Mouse (Mus musculus): ENCODE measurements around the gene Tmem51. TPM values are rescaled to one million over a fixed set of nuclear protein-coding genes. Genes with fewer than 3 reads are reported as not detected.

Tmem51 gene
- total and polyA plus RNA-seq, 2 experiments from 2014 or later = 7.5 to 7.8 TPM

DNA sequence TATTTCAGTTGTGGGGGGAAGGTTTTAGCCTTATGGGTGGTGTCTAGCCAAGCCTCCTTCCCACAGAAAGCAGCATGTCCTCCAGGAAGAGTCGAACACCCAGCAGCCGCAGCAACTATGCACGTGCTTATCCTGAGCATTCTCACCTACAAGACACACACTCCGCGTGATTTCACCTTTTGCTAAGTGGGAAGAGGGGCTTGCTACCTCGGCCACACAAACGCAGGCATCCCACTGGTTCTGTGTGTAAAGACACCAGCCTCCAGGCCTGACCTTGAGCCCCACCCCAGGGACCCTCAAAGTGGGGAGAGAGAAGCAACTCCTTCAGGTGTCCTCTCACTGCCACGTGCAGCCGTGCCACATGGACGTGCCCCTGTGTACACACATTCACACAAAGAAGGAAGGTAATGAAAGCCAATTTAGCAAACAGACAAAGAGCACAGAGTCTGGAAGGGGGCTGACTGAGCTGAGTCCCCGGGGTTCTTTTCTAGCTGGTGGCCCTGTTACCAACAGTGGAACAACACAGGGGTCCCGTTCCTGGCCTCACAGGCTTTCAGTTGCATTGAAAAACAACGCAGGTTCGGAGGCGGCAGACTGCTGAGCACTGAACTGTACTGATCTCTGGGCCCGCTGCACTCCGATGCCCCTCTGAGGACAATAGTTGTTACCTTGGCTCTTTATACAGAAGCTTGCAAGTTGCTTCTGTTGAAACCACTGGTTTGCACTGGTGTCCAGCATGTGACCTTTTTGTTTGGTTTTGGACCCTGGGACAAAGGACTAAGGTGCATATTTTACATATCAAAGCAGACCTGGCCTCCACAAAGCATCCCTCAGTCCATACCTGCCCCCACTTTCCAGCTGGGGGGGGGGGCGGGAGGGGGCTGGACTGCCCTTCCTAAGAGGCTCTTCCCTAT is 14.9 kb downstream of the Tmem51 start:
- no peaks in the 10 kb centered on the region for H3K36me3 ChIP-seq (ENCODE audit: insufficient read depth, low read length)

DNA sequence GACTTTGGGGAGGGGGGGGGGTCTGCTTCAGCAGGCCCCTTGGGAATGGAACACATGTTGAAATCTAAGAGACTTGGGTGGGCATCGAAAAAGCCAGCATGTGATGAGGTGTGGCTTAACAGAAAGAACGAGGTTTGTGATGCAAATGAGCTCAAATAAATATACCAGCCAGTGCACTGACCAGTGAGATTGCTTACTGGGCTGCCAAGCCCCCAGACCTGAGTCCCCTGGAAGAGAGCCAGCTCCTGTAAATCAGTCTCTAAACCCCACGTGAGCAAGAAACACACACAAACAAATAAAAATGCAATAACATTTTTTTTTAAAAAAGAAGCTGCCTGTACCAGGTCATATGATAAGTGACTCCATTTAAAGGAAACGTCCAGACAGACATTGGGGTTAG is 17.5 kb downstream of the Tmem51 start:
- no peaks in the 10 kb centered on the region for H3K9me3 ChIP-seq (ENCODE audit: low read length)
- no peaks in the 10 kb centered on the region for H3K36me3 ChIP-seq (ENCODE audit: insufficient read depth, low read length)
- DNase-seq (ENCODE audit: low spot score) (no peak), ATAC-seq (no peak)
- 25% methylated on average over 4 of the region's 4 CpGs for WGBS
- no peaks in the 10 kb centered on the region for H3K27me3 ChIP-seq (ENCODE audit: insufficient read depth, low read length)
- no peak overlapping the region for H3K4me3 ChIP-seq (ENCODE audit: low read length)
- H3K4me1 ChIP-seq (ENCODE audit: insufficient read depth, low read length) = 0 out of 2 replicates have a peak, but pooled peaks cover 9% of the 10 kb centered on the region
- H3K9ac ChIP-seq (replicated peaks; ENCODE audit: low read length) = no peak overlapping the region
- no peak overlapping the region for H3K27ac ChIP-seq
- no peak overlapping the region for H3K4me2 ChIP-seq (ENCODE audit: low read depth, low read length)
- TF ChIP-seq CTCF (IDR thresholded peaks at IDR 0.05; ENCODE audit: low read depth) = no peak

More for the DNA sequence above, 14.9 kb downstream of the Tmem51 start:
- Histone ChIP-seq H3K27me3 (ENCODE audit: insufficient read depth, low read length) (no peaks in the 10 kb centered on the region), H3K9me3 (ENCODE audit: low read length) (no peaks in the 10 kb centered on the region), H3K4me2 (ENCODE audit: low read depth, low read length) (no peak overlapping the region), H3K9ac (replicated peaks; ENCODE audit: low read length) (no peak overlapping the region), H3K4me3 (ENCODE audit: low read length) (no peak overlapping the region), H3K4me1 (ENCODE audit: insufficient read depth, low read length) (0 out of 2 replicates have a peak, but pooled peaks cover 13% of the 10 kb centered on the region), H3K27ac (no peak overlapping the region)
- no peak for ATAC-seq
- DNase-seq (ENCODE audit: low spot score) = no peak
- 30% methylated on average over 18 of the region's 18 CpGs for WGBS
- TF ChIP-seq CTCF (IDR thresholded peaks at IDR 0.05; ENCODE audit: low read depth) = no peak

DNA sequence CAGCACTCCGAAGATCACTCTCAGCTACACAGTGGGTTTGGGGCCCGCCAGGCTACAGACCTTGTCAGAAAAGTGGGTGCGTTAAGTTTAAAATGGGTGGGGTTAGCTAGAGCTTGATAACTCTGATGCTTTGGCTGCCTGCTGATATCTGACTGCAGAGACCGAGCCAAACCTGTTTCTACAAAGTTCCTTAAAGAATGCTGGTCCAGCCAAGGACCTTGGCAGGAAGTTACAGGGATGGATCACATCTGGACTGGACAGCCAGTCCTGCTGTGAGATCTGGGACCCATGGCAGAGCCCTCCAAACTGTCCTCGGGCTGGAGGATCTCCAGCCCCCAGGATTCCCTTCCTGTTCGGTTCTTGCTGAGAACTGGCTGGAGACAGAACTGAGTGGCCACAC is 18.3 kb downstream of the Tmem51 start:
- 65% methylated on average over 6 of the region's 6 CpGs for WGBS
- no peak for DNase-seq (ENCODE audit: low spot score)
- ATAC-seq = no peak

DNA sequence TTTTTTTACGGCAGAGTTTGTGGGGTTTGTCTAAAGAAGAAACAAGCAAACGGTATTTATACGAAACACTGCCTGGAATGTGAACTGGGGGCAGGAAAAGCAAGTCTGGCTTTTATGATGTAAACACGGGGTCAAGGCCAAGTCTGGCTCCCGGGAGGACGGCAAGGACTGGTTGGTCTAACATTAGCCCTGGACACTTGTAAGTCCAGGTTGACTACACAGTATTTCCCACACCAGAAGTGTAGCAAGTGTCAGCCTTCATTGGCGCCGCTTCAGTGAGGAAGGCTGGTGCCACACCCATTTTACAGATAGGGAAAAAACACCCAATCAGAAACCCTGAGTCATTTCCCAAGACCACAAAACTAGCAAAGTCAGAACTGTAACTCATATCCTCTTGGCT is 18.8 kb downstream of the Tmem51 start:
- no peak for TF ChIP-seq CTCF (IDR thresholded peaks at IDR 0.05; ENCODE audit: low read depth)
- Histone ChIP-seq H3K27me3 (ENCODE audit: insufficient read depth, low read length) (no peaks in the 10 kb centered on the region), H3K4me1 (ENCODE audit: insufficient read depth, low read length) (0 out of 2 replicates have a peak, but pooled peaks cover 4% of the 10 kb centered on the region), H3K27ac (no peak overlapping the region), H3K9ac (replicated peaks; ENCODE audit: low read length) (no peak overlapping the region), H3K4me2 (ENCODE audit: low read depth, low read length) (no peak overlapping the region), H3K9me3 (ENCODE audit: low read length) (no peaks in the 10 kb centered on the region), H3K36me3 (ENCODE audit: insufficient read depth, low read length) (no peaks in the 10 kb centered on the region), H3K4me3 (ENCODE audit: low read length) (no peak overlapping the region)
- DNase-seq (ENCODE audit: low spot score) (no peak), ATAC-seq (no peak)
- WGBS = 76% methylated on average over 8 of the region's 8 CpGs

More for the DNA sequence above, 18.3 kb downstream of the Tmem51 start:
- no peak overlapping the region for H3K4me3 ChIP-seq (ENCODE audit: low read length)
- H3K4me2 ChIP-seq (ENCODE audit: low read depth, low read length) = no peak overlapping the region
- no peak overlapping the region for H3K9ac ChIP-seq (replicated peaks; ENCODE audit: low read length)
- H3K36me3 ChIP-seq (ENCODE audit: insufficient read depth, low read length) = no peaks in the 10 kb centered on the region
- H3K27me3 ChIP-seq (ENCODE audit: insufficient read depth, low read length) = no peaks in the 10 kb centered on the region
- H3K9me3 ChIP-seq (ENCODE audit: low read length) = no peaks in the 10 kb centered on the region
- H3K4me1 ChIP-seq (ENCODE audit: insufficient read depth, low read length) = 0 out of 2 replicates have a peak, but pooled peaks cover 7% of the 10 kb centered on the region
- TF ChIP-seq CTCF (IDR thresholded peaks at IDR 0.05; ENCODE audit: low read depth) = no peak
- no peak overlapping the region; the same call in 1 of the 2 replicates for H3K27ac ChIP-seq

DNA sequence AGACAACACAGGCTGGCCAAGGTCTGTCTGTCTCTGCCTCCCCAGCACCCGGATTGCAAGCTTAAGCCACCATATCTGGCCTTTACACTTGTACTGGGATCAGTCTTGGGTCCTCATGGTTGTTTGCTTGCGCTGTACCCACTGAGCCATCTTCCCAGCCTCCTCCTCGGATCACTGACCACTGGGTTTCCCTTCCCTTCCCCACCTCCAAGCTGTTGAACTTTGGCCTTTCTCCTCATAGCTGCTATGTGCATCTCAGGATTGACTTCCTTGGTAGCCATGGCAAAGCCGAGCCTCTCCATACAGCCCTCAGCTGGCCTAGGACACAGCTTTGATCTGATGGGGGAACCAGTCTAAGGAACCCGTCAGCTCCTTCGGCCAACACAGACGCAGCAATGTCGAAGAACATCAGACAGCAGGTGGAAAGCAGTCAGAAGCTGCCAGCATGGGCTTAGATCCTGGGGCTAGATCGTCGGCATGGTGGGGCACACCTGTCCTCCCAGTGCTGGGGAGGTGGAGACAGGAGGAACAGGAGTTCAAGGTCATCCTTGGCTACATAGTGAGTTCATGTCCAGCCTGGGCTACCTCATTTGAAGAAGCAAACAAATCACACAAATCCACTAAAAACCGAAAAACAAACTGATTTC is 19.4 kb downstream of the Tmem51 start:
- Histone ChIP-seq H3K27me3 (ENCODE audit: insufficient read depth, low read length) (no peaks in the 10 kb centered on the region), H3K36me3 (ENCODE audit: insufficient read depth, low read length) (no peaks in the 10 kb centered on the region), H3K9ac (replicated peaks; ENCODE audit: low read length) (no peak overlapping the region), H3K4me1 (ENCODE audit: insufficient read depth, low read length) (0 out of 2 replicates have a peak, but pooled peaks cover 4% of the 10 kb centered on the region), H3K27ac (no peak overlapping the region), H3K9me3 (ENCODE audit: low read length) (no peaks in the 10 kb centered on the region), H3K4me3 (ENCODE audit: low read length) (no peak overlapping the region), H3K4me2 (ENCODE audit: low read depth, low read length) (no peak overlapping the region)
- TF ChIP-seq CTCF (IDR thresholded peaks at IDR 0.05; ENCODE audit: low read depth) = no peak
- WGBS = 77% methylated on average over 11 of the region's 11 CpGs
- DNase-seq (ENCODE audit: low spot score) (no peak), ATAC-seq (no peak)

DNA sequence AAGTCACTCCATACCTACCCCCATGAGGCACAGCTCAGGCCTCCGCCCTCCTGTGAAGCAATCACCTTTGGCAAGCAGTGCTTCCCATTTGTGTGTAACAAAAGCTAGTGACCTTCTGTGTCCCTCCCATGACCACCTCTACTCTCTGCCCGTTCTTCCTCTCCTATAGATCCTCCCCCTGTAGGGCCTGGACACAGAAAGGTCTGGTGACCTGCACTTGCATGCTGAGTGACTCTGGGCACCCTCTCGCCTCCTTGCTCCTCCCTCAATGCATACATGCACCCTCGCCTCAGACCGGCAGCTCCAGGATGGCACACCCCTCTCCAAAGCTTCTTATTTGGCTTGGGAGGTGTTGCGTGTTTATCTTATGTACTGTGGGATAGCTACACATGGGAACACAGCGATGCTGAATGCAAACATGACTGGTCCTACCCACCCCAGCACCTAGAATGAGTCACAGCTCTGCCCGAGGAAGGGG is 21.0 kb downstream of the Tmem51 start:
- DNase-seq (ENCODE audit: low spot score) = no peak
- 89% methylated on average over 8 of the region's 8 CpGs for WGBS
- TF ChIP-seq CTCF (IDR thresholded peaks at IDR 0.05; ENCODE audit: low read depth) = no peak

More for the DNA sequence above, 21.0 kb downstream of the Tmem51 start:
- Histone ChIP-seq H3K9ac (replicated peaks; ENCODE audit: low read length) (no peak overlapping the region), H3K4me2 (ENCODE audit: low read depth, low read length) (no peak overlapping the region), H3K36me3 (ENCODE audit: insufficient read depth, low read length) (no peaks in the 10 kb centered on the region), H3K27ac (no peak overlapping the region), H3K4me3 (ENCODE audit: low read length) (no peak overlapping the region), H3K27me3 (ENCODE audit: insufficient read depth, low read length) (no peaks in the 10 kb centered on the region), H3K9me3 (ENCODE audit: low read length) (no peaks in the 10 kb centered on the region), H3K4me1 (ENCODE audit: insufficient read depth, low read length) (no peaks in the 10 kb centered on the region)
- ATAC-seq = no peak

Measured in hindbrain, postnatal 0 days (tissue).